8 mouse cellular contexts compared by ENCODE assay signal in the genomic region with DNA sequence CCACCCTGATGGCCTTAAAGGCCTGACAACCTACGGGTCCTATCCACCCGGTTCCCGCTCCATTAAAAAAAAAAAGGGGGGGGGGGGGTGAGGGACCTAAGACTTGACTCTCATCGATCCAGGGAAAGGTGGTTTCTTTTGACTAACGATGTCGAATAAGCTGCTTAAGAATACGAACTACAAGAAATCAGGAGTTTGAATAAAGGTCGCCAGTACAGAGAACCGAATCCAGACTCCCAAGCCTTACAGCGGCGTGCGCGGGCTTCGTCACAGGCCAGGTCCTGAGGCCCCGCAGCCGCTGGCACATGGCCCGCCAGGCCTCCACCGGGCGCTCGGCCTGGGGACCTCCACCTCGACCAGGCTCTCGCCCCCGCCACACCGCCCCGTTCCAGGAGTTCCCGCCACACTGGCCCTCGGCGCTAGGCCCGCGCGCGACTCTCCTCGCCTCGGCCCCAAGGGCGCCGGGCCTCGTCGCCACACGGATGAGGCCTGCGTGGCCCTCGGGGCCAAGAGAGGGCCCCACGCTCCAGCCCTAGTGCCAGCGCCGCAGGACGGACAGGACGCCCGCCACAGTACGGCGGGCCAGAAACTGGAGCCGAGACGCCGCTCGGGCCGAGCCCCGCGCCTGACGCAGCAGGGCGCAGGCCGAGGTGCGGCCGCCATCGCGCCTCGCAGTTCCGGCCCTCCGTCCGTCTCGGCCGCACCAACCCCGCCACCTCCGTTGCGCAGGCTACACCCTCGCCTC. TPM values are rescaled to one million over a fixed set of nuclear protein-coding genes. Genes with fewer than 3 reads are reported as not detected.
DNase-seq lines count a peak whose midpoint lies in the region; ATAC-seq and TF ChIP-seq lines count a peak whose summit lies in the region.

No protein-coding gene starts in this region.

- peak; percentile 25 for ATAC-seq in CD4-positive, CD25-positive, alpha-beta regulatory T cell, adult 4 months
- ATAC-seq in granulocyte monocyte progenitor cell, adult 5-6 weeks (replicated peaks; ENCODE audit: poor library complexity, severe bottlenecking) = peak; percentile 13
- peak; percentile 66 for ATAC-seq in intestine, postnatal 0 days
- peak; percentile 75 for ATAC-seq in liver, embryonic 13.5 days (ENCODE audit: low read depth)

- H3K4me3 ChIP-seq in intestine, postnatal 0 days (ENCODE audit: low read depth, low read length) = peak overlapping the region; percentile 99
- peak overlapping the region; percentile 98 for H3K4me3 ChIP-seq in liver, embryonic 13.5 days (replicated peaks)

- H3K9ac ChIP-seq in intestine, postnatal 0 days (ENCODE audit: low read depth, low read length) = peak overlapping the region; percentile 100
- peak overlapping the region; percentile 100 for H3K9ac ChIP-seq in liver, embryonic 13.5 days

- H3K36me3 ChIP-seq in intestine, postnatal 0 days (ENCODE audit: control insufficient read depth, insufficient read depth) = peaks cover 11% of the 10 kb centered on the region; the same call in 1 of the 2 replicates
- H3K36me3 ChIP-seq in liver, embryonic 13.5 days = peaks cover 35% of the 10 kb centered on the region

- H3K27ac ChIP-seq in intestine, postnatal 0 days (ENCODE audit: low read depth, low read length) = peak overlapping the region; percentile 96
- peak overlapping the region; percentile 94 for H3K27ac ChIP-seq in liver, embryonic 13.5 days

- WGBS in intestine, postnatal 0 days = under 1% methylated on average over 68 of the region's 73 CpGs
- under 1% methylated on average over 73 of the region's 73 CpGs for WGBS in liver, embryonic 13.5 days (ENCODE audit: insufficient replicate concordance)

- TF ChIP-seq CTCF in intestine, postnatal 0 days (IDR thresholded peaks at IDR 0.05; ENCODE audit: low read depth) = no peak

- peak overlapping the region; percentile 90 for H3K4me2 ChIP-seq in intestine, postnatal 0 days (replicated peaks; ENCODE audit: low read depth)
- peak overlapping the region; percentile 92 for H3K4me2 ChIP-seq in liver, embryonic 13.5 days

- peaks cover 7% of the 10 kb centered on the region; the same call in 1 of the 2 replicates for H3K4me1 ChIP-seq in intestine, postnatal 0 days (replicated peaks; ENCODE audit: control insufficient read depth, insufficient read depth, low read length)
- peaks cover 60% of the 10 kb centered on the region for H3K4me1 ChIP-seq in liver, embryonic 13.5 days (replicated peaks)

- DNase-seq in ZHBTc4 (ENCODE audit: low read depth, low spot score) = peak; percentile 68
- peak; percentile 26 for DNase-seq in embryo, embryonic 11.5 days (ENCODE audit: low read depth, low spot score)
- peak; percentile 45 for DNase-seq in liver, embryonic 13.5 days
- DNase-seq in neural tube, embryonic 10.5 days (ENCODE audit: extremely low spot score, low spot score) = peak; percentile 77
- peak; percentile 37 to 51 for DNase-seq in urinary bladder, postnatal 36 days (ENCODE audit: low spot score in 2 of 2)

- H3K9me3 ChIP-seq in intestine, postnatal 0 days (ENCODE audit: control insufficient read depth) = no peaks in the 10 kb centered on the region
- H3K9me3 ChIP-seq in liver, embryonic 13.5 days (replicated peaks) = no peaks in the 10 kb centered on the region

- H3K27me3 ChIP-seq in intestine, postnatal 0 days (replicated peaks; ENCODE audit: control insufficient read depth, insufficient read depth, low read length) = no peaks in the 10 kb centered on the region
- H3K27me3 ChIP-seq in liver, embryonic 13.5 days = no peaks in the 10 kb centered on the region

RNA-seq across cellular contexts. Expression of gene Cnbp, which starts 0.6 kb away (rescaled TPM):
- 1,000 to 10,000 TPM in 1 of 2 experiments, 100 to 1,000 TPM in 1; 984 to 1,123 TPM for polyA plus RNA-seq in CD4-positive, CD25-positive, alpha-beta regulatory T cell, adult 4 months (2017; shearing (Covaris generic))
- total RNA-seq in granulocyte monocyte progenitor cell, adult 5-6 weeks (2014; fragmentation: Nextera tagmentation) = 481 and 528 TPM in 2 replicates
- 1,031 and 1,136 TPM in 2 replicates for total RNA-seq in granulocyte monocyte progenitor cell, adult 5-6 weeks (2017)
- polyA plus RNA-seq in intestine, postnatal 0 days (2015; fragmentation: Nextera tagmentation; extraction: Ambion mirVana) = 385 and 395 TPM in 2 replicates
- polyA plus RNA-seq in liver, embryonic 13.5 days (2015; fragmentation: Nextera tagmentation; extraction: Ambion mirVana) = 786 and 880 TPM in 2 replicates

RNA-seq across cellular contexts. Expression of gene Isy1, which starts 11.7 kb away (rescaled TPM):
- 10 to 100 TPM; 86.8 to 89.1 TPM for polyA plus RNA-seq in CD4-positive, CD25-positive, alpha-beta regulatory T cell, adult 4 months (2017; shearing (Covaris generic))
- total RNA-seq in granulocyte monocyte progenitor cell, adult 5-6 weeks (2014; fragmentation: Nextera tagmentation) = 58.9 and 61.0 TPM in 2 replicates
- total RNA-seq in granulocyte monocyte progenitor cell, adult 5-6 weeks (2017) = 108 and 127 TPM in 2 replicates
- polyA plus RNA-seq in intestine, postnatal 0 days (2015; fragmentation: Nextera tagmentation; extraction: Ambion mirVana) = 24.5 and 26.4 TPM in 2 replicates
- 51.5 and 63.6 TPM in 2 replicates for polyA plus RNA-seq in liver, embryonic 13.5 days (2015; fragmentation: Nextera tagmentation; extraction: Ambion mirVana)

RNA-seq across cellular contexts. Expression of gene Gm45140, which starts 14.7 kb away (rescaled TPM):
- 1 to 10 TPM; 3.7 to 5.3 TPM for polyA plus RNA-seq in CD4-positive, CD25-positive, alpha-beta regulatory T cell, adult 4 months (2017; shearing (Covaris generic))
- total RNA-seq in granulocyte monocyte progenitor cell, adult 5-6 weeks (2014; fragmentation: Nextera tagmentation) = 2.2 and 5.6 TPM in 2 replicates
- total RNA-seq in granulocyte monocyte progenitor cell, adult 5-6 weeks (2017) = 11.6 and 14.3 TPM in 2 replicates
- 1.3 and 2.0 TPM in 2 replicates for polyA plus RNA-seq in intestine, postnatal 0 days (2015; fragmentation: Nextera tagmentation; extraction: Ambion mirVana)
- 3.5 and 5.8 TPM in 2 replicates for polyA plus RNA-seq in liver, embryonic 13.5 days (2015; fragmentation: Nextera tagmentation; extraction: Ambion mirVana)

RNA-seq across cellular contexts. Expression of gene Copg1, which starts 37.3 kb away (rescaled TPM):
- 100 to 1,000 TPM; 111 to 171 TPM for polyA plus RNA-seq in CD4-positive, CD25-positive, alpha-beta regulatory T cell, adult 4 months (2017; shearing (Covaris generic))
- 70.5 and 86.1 TPM in 2 replicates for total RNA-seq in granulocyte monocyte progenitor cell, adult 5-6 weeks (2014; fragmentation: Nextera tagmentation)
- total RNA-seq in granulocyte monocyte progenitor cell, adult 5-6 weeks (2017) = 73.9 and 78.5 TPM in 2 replicates
- polyA plus RNA-seq in intestine, postnatal 0 days (2015; fragmentation: Nextera tagmentation; extraction: Ambion mirVana) = 88.5 and 89.5 TPM in 2 replicates
- 56.9 and 66.9 TPM in 2 replicates for polyA plus RNA-seq in liver, embryonic 13.5 days (2015; fragmentation: Nextera tagmentation; extraction: Ambion mirVana)

RNA-seq across cellular contexts. Expression of gene Rab43, which starts 38.4 kb away (rescaled TPM):
- 10 to 100 TPM; 10.1 to 12.7 TPM for polyA plus RNA-seq in CD4-positive, CD25-positive, alpha-beta regulatory T cell, adult 4 months (2017; shearing (Covaris generic))
- 18.8 and 36.7 TPM in 2 replicates for total RNA-seq in granulocyte monocyte progenitor cell, adult 5-6 weeks (2014; fragmentation: Nextera tagmentation)
- total RNA-seq in granulocyte monocyte progenitor cell, adult 5-6 weeks (2017) = 4.2 and 6.4 TPM in 2 replicates
- 25.5 and 25.9 TPM in 2 replicates for polyA plus RNA-seq in intestine, postnatal 0 days (2015; fragmentation: Nextera tagmentation; extraction: Ambion mirVana)
- 20.6 and 24.1 TPM in 2 replicates for polyA plus RNA-seq in liver, embryonic 13.5 days (2015; fragmentation: Nextera tagmentation; extraction: Ambion mirVana)

Comparison
In these comparisons a context has a peak if more than half of its experiments do, and no peak if none do; other contexts are left out.
1. Peak in every context shown above with its lines: DNase-seq, ATAC-seq, H3K4me3 ChIP-seq and H3K27ac ChIP-seq.
2. ATAC-seq: peak in every context shown above with its lines; median percentile 75 in liver, embryonic 13.5 days; 66 in intestine, postnatal 0 days; 25 in CD4-positive, CD25-positive, alpha-beta regulatory T cell, adult 4 months; 13 in granulocyte monocyte progenitor cell, adult 5-6 weeks.
3. DNase-seq: peak in every context shown above with its lines; median percentile 77 in neural tube, embryonic 10.5 days; 68 in ZHBTc4; 45 in liver, embryonic 13.5 days; 44 in urinary bladder, postnatal 36 days; 26 in embryo, embryonic 11.5 days.